Mouse (Mus musculus) kidney, embryonic 16.5 days (tissue): ENCODE measurements at regions not wholly inside any gene's neighbourhood (a gene's known extent, or its start where the extent isn't known, plus 50 kb on each side); places are given as distances from the start of the nearest gene placed in this dataset.

Experiments used
- ATAC-seq: fragments of 200-750 bp; cut with Nextera tagmentation; 2 replicates; pipeline ENCODE4 v1.8.0; 2017; ENCODE audit warnings: moderate TSS enrichment; ENCODE audit not compliant: low FRiP score, low TSS enrichment
- H3K27ac ChIP-seq: fragments of 300-500 bp; sonication (generic); 2 replicates; pipeline ENCODE4 v1.5.1; 2014; ENCODE audit warnings: low read length
- H3K27me3 ChIP-seq: fragments of 300-500 bp; sonication (generic); 2 replicates; pipeline ENCODE4 v1.6.1; 2014; ENCODE audit warnings: low read length, control low read depth, mixed read lengths; ENCODE audit not compliant: insufficient read depth
- H3K36me3 ChIP-seq: fragments of 300-500 bp; sonication (generic); 2 replicates; pipeline ENCODE4 v1.6.1; 2014; ENCODE audit warnings: low read length, control low read depth, mixed read lengths; ENCODE audit not compliant: insufficient read depth
- H3K4me1 ChIP-seq: fragments of 300-500 bp; sonication (generic); 2 replicates; pipeline ENCODE4 v1.6.1; 2014; ENCODE audit warnings: low read length, control low read depth, mixed read lengths; ENCODE audit not compliant: insufficient read depth
- H3K4me2 ChIP-seq: fragments of 300-500 bp; sonication (generic); replicated peaks from 2 replicates; pipeline ENCODE4 v1.6.1; 2014; ENCODE audit warnings: low read depth, low read length
- H3K4me3 ChIP-seq: fragments of 300-500 bp; sonication (generic); 2 replicates; pipeline ENCODE4 v1.5.1; 2014; ENCODE audit warnings: mild to moderate bottlenecking, low read length
- H3K9ac ChIP-seq: fragments of 300-500 bp; sonication (generic); replicated peaks from 2 replicates; pipeline ENCODE4 v1.6.1; 2014; ENCODE audit warnings: low read length
- H3K9me3 ChIP-seq: fragments of 300-500 bp; sonication (generic); 2 replicates; pipeline ENCODE4 v1.6.1; 2016; ENCODE audit warnings: low read length, control low read depth
- WGBS: fragments of 180-500 bp; shearing (Covaris S2); extraction: QIAGEN DNeasy Blood & Tissue Kit; methylation state at CpG from one replicate; pipeline ENCODE4 v1.1.7; 2014; 5-methylcytosine and 5-hydroxymethylcytosine counted together

GRCm38 (mm10) chr12:39326668-39327299 is 547.6 kb downstream of the Etv1 start:
- no peaks in the 10 kb centered on the region for H3K36me3 ChIP-seq
- no peak overlapping the region for H3K4me2 ChIP-seq
- no peaks in the 10 kb centered on the region for H3K27me3 ChIP-seq
- H3K4me1 ChIP-seq: no peaks in the 10 kb centered on the region
- H3K27ac ChIP-seq: no peak overlapping the region
- H3K9me3 ChIP-seq: no peaks in the 10 kb centered on the region
- H3K9ac ChIP-seq: no peak overlapping the region
- ATAC-seq: peak; percentile 59; the same call in 1 of the 2 replicates
- WGBS: 67% methylated on average over 4 of the region's 4 CpGs
- H3K4me3 ChIP-seq: no peak overlapping the region

GRCm38 (mm10) chr12:39328377-39328776 is 549.2 kb downstream of the Etv1 start:
- Histone ChIP-seq H3K4me2 (no peak overlapping the region), H3K4me1 (no peaks in the 10 kb centered on the region), H3K9ac (no peak overlapping the region), H3K4me3 (no peak overlapping the region), H3K36me3 (no peaks in the 10 kb centered on the region), H3K27me3 (no peaks in the 10 kb centered on the region), H3K27ac (no peak overlapping the region), H3K9me3 (no peaks in the 10 kb centered on the region)
- no peak for ATAC-seq

GRCm38 (mm10) chr12:39339101-39339538 is 559.9 kb downstream of the Etv1 start:
- H3K36me3 ChIP-seq: no peaks in the 10 kb centered on the region
- no peaks in the 10 kb centered on the region for H3K9me3 ChIP-seq
- H3K27me3 ChIP-seq: no peaks in the 10 kb centered on the region
- no peak overlapping the region for H3K27ac ChIP-seq
- 89% methylated on average over 5 of the region's 5 CpGs for WGBS
- no peak overlapping the region for H3K4me3 ChIP-seq
- no peak overlapping the region for H3K4me2 ChIP-seq
- no peak for ATAC-seq
- H3K4me1 ChIP-seq: no peaks in the 10 kb centered on the region
- no peak overlapping the region for H3K9ac ChIP-seq

- Histone ChIP-seq H3K27me3 (no peaks in the 10 kb centered on the region), H3K36me3 (no peaks in the 10 kb centered on the region), H3K9me3 (no peaks in the 10 kb centered on the region), H3K4me1 (no peaks in the 10 kb centered on the region), H3K4me2 (no peak overlapping the region), H3K4me3 (no peak overlapping the region), H3K27ac (no peak overlapping the region), H3K9ac (no peak overlapping the region)
- 91% methylated on average over 5 of the region's 5 CpGs for WGBS
- no peak for ATAC-seq
Observed at GRCm38 (mm10) chr12:39341751-39342271, 562.6 kb downstream of the Etv1 start.

GRCm38 (mm10) chr12:39342327-39342726 is 563.1 kb downstream of the Etv1 start:
- H3K4me3 ChIP-seq: no peak overlapping the region
- no peak overlapping the region for H3K9ac ChIP-seq
- no peaks in the 10 kb centered on the region for H3K4me1 ChIP-seq
- no peak for ATAC-seq
- no peak overlapping the region for H3K27ac ChIP-seq
- H3K9me3 ChIP-seq: no peaks in the 10 kb centered on the region
- H3K27me3 ChIP-seq: no peaks in the 10 kb centered on the region
- WGBS: 89% methylated on average over 9 of the region's 9 CpGs
- H3K36me3 ChIP-seq: no peaks in the 10 kb centered on the region
- no peak overlapping the region for H3K4me2 ChIP-seq

GRCm38 (mm10) chr12:39371480-39372245 is 592.5 kb downstream of the Etv1 start:
- H3K4me1 ChIP-seq: no peaks in the 10 kb centered on the region
- no peaks in the 10 kb centered on the region for H3K36me3 ChIP-seq
- no peaks in the 10 kb centered on the region for H3K9me3 ChIP-seq
- H3K27ac ChIP-seq: no peak overlapping the region
- H3K4me2 ChIP-seq: no peak overlapping the region
- no peaks in the 10 kb centered on the region for H3K27me3 ChIP-seq
- no peak for ATAC-seq
- no peak overlapping the region for H3K9ac ChIP-seq
- H3K4me3 ChIP-seq: no peak overlapping the region

GRCm38 (mm10) chr12:39373721-39374120 is 594.5 kb downstream of the Etv1 start:
- ATAC-seq: no peak
- Histone ChIP-seq H3K36me3 (no peaks in the 10 kb centered on the region), H3K4me2 (no peak overlapping the region), H3K4me3 (no peak overlapping the region), H3K9me3 (no peaks in the 10 kb centered on the region), H3K27me3 (no peaks in the 10 kb centered on the region), H3K27ac (no peak overlapping the region), H3K4me1 (no peaks in the 10 kb centered on the region), H3K9ac (no peak overlapping the region)
- WGBS: 92% methylated on average over 1 of the region's 1 CpGs
